Mouse (Mus musculus): Measurements from ENCODE around the gene Tnr.

GRCm38 (mm10) chr1:159614062-159614601 lies 90.6 kb downstream of the Tnr start:
- TF ChIP-seq CTCF (IDR thresholded peaks at IDR 0.05; ENCODE audit: low read depth, low read length), result no peak
- no peak for TF ChIP-seq POLR2A (IDR thresholded peaks at IDR 0.05; ENCODE audit: borderline replicate concordance, low read depth, low read length)

Data from bone marrow macrophage, adult 2 months (primary cell).